Mouse (Mus musculus) 3134 (cell line): Measurements from ENCODE around the gene Atp8b3.
A peak's percentile ranks its signal among the peaks of the same experiment; 100 is the strongest.

Experiments
- DNase-seq: peaks from one replicate; pipeline ENCODE4 v3.0.0-alpha.2; 2011; ENCODE audit warnings: low spot score; ENCODE audit not compliant: insufficient read length; ENCODE audit errors: extremely low read depth

Atp8b3 gene

DNA sequence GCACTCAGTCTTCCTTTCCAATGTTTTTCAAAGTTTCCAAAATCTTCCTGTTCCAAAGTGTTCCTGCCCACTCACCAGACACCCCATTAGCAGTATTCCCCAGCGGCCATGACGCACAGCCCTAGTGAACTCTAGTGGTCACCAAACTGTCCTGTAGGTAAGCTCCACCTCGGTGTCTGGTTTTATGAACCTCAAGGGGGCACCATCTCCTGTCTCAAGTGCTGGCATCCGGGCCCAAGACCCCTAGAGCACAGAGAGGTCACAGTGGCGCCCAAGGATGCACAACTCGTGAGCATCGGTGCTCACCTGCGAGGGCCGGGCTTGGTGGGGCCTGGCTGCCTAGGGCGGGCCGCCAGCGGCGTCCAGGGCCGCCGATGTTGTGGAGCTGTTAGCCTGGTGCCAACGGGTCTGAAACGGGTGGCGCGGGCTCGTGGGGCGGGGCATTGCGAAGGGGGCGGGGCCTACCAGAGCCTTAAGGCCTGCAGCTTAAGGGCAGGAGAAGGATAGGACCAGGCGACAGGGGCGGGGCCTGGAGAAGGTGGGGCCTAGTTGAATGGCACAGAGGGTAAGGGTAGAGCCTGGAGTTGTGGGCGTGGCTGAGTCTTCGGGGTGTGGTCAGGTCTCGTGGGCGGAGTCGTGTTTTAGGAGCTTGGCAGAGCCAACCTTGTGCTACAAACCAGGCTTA lies at the start of gene Atp8b3:
TSS of gene Atp8b3 (minus strand) at position 415 of the 685 bp plus-strand sequence.
- DNase-seq = peak; percentile 100

DNA sequence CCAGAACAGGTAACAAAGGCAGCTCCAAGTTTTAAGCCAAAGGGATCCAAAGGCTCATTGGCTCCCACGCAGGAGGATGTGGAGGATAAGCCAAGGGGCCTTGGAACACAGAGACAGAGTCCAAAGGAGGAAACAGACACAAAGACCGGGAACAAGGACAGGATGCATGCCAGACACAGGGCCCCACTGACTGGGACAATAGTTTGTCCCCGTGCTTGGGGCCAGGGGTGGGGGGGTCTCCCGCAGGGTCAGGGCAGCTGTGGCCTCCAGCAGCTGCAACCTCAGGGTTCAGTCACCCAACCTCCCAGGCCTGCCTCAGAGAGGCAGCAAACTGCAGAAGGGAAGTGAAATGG lies 48.4 kb upstream of the Atp8b3 start:
- DNase-seq = no peak

DNA sequence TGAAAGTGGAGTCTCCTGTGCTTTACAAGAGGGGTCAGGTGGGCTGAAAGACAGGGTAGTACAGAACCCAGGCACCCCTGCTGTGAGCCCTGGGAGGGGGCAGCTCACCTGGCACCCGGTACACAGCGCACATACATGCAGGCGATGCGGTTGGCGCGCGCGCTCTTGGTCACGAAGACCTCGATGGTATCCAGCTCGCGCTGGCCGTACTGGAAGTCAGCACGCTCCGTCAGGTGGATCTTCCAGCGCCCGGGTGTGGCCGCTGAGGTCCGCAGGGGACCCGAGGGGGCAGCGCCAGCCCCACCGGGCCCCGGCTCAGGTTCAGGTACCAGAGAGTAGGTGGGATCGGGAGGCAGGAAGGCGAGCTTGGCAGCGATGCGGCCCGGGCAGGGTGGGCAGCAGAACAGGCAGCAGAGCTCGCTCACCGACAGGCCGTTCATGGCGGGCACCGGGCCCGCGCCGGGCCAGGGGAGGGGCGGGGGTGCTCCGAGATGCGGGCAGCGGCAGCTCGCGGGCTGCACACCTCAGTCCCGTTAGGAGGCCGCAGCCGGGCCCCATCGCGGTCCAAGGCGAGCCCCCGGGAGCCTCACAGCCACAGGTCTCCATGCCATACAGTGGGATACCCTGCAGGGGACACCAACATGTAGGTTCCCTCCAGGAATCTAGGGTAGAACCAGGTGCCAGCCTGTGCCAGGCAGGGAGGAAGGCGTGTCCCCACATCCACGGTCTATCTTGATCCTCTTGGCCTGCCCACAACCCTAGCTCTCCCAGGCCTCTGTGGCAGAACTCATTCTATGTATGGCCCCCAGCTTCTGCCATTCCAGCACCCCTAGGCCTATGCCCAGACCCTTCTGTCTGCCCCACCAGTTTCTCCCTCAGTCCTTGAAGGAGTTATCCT lies 47.7 kb upstream of the Atp8b3 start:
- no peak for DNase-seq

DNA sequence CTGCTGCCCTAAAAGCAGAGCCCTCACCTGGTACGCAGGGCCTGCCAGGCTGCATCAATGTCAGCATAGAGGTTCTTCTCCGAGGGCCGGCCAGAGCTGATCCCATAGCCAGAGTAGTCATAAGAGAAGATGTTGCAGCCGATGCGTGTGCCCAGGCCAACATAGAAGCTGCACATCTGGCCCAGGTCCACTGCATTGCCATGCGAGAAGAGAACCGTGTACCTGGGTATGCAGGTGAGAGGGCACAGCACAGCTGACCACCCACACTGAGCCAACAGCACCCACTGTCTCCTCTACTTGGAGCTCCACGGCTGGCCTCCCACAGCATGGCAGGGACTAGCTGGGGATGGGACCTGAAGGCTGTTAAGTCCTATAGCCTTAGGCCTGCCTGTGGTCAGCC lies 46.7 kb upstream of the Atp8b3 start:
- no peak for DNase-seq

DNA sequence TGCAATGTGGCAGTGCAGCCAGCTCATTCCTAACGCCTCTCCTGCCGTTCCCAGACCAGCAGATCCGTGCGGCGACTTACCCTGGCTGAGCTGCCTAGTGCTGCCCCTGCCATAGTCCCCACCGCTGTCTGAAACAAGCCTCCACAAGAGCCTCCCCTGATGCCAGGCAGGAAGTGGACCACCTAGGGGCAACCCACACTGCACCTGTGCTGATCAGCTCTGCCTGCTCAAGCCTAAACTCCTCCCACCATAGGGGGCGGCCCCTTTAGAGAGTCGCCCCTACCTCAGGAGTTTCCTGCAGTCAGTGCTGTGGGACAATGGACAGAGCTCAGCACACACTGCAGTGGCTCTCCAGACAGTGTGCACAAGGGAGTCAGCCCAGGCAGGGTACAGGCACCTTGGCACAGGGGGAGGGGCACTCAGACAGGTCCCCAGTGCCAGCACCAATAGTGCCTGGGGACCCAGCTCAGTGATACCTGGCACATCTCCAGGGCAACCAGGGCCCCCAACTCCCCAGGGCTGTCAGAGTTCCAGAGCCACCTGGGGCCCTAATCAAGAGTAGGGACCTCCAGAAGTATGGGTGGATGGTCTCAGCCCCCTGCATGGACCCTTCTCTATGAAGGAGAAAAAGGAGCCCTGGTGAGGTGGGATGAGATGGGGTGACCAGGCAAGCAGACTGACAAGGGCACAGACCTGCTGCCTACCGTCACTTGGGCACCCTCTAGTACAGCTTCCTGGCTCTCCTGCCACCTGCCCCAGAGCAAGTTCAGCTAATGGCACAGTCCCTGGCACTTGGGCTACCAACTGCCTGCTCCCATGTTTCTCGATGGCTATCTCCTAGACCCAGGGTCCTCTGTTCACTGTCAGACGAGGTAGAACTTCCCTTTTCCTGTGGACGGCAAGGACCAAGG lies 46.0 kb upstream of the Atp8b3 start:
- DNase-seq = no peak

DNA sequence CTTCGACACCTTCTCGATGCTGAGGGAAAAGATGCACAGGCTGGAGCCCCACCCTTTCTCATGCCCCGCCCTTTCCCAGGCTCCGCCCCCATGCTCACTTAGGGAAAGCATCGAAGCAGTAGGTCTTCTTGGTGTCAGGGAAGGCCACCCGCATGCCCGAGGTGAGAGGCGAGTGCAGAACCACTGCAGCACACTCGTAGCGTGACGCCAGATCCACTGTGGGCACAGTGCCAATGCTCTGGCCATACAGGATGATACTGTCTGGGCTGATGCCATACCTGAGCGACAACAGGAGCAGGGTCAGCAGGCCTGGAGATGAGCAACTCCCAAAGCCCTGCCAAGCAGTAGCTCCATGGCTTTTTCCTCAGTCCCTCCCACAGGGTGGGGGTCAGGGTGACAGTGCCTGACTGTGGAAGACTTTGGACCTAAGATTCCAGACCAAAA lies 45.1 kb upstream of the Atp8b3 start:
- DNase-seq = no peak

DNA sequence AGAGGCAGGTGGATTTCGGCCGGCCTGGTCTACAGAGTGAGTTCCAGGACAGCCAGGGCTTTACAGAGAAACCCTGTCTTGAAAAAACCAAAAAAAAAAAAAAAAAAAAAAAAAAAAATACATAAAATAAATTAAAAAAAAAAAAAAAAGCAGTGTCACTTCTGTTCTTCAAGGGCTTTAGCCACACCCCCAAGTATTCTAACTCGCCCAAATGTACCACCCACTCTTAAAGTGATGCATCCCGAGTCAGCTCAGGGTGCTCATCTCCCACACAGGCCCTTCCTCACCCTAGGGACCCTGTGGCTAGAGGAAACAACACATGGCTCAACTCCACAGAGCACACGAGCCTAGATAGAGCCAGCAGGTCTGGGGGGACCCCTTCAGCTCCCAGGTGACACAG lies 44.1 kb upstream of the Atp8b3 start:
- DNase-seq = no peak

DNA sequence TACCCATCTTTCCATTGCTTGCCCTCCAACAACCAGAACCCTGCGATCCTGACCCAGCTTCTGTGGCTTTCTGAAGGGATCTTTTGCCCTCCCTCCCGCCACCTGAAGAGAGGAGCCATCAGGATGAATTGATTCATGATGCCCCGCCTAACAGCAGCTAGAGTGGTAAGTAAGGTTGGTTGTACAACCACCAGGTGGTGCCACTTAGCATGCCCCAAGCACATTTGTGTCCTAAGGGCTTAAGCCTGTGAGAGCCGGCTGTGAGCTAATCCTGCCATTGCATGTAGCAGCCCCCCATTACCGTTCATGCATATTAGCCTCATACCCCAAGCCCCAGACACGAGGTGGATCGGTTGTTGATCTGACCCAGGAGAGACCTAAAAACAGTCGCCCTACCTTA lies 40.0 kb upstream of the Atp8b3 start:
- no peak for DNase-seq

DNA sequence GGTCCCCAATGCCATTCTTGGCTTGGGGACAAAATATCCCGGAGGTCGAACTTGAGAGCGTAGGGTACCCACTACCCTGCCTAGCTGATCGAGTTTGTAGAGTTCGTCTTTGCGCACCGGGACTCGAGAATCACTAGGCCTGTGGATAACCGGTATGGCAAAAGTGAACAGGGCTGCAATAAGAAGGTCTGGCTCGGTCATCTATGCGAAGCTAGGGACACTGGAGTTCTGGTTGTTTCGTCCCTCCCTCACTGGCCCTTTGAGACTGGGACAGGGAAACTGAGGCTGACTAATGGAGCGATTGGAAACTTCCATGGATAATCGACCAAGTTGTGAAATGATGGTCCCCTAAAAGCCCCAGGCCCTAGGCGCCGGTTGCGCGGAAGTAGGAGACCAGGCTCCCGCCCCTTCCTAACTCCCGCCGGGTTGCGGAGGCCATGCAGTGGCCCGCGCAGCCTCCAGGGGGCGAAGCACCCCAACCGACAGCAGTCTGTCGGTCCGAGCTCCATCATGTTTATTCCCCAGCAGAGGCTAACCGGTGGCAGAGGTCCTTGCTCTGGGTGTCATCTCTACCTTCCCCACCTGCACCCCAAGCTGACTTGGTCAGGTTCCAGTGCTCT lies 39.3 kb upstream of the Atp8b3 start:
- peak; percentile 89 for DNase-seq

DNA sequence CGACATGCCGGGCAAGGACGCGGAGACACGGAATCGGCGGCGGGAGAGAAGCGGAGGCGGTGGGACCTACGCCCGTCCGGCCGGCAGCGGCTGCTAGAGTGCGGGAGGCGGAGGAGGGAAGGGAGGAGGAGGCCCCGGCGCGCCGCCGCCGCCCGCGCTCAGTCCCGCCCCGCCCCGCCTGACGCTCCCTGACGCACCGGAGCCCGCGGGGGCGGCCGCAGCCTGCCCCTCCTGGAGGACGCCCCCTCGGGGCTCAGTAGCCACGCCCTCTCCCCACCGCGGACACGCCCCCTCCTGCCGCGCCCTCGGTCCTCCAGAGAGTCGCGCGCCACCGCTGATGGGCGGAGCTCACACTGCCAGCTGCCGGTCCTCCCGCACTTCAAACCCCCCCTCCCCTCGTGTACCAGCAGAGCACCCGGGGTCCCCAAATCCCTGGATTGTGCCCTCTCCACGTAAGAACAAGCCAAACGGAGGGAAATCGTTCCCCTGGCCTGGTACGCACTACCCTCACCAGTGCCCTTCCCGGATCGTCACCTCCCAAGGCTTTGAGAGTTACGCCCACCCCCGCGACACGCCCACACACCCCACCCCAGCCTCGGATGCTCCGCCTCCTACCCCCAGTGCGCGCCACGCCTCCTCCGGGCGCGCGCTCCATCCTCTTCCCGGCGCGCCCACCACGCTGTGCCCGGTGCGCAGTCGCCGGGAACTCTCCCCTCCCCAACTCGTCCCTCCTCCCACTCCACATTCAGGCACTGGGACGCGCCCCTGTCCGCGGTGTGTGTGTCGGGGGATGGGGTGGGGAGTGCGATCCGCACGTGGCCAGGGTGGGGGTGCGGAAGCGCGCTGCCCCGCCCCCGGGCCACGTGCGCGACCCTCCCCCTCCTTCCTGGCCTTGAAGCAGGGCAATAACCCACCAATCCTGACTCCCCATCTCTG lies 38.5 kb upstream of the Atp8b3 start, which contains the start of gene Klf16:
TSS of gene Klf16 (minus strand) at position 127 of the 936 bp plus-strand sequence.
- peak; percentile 97 for DNase-seq

DNA sequence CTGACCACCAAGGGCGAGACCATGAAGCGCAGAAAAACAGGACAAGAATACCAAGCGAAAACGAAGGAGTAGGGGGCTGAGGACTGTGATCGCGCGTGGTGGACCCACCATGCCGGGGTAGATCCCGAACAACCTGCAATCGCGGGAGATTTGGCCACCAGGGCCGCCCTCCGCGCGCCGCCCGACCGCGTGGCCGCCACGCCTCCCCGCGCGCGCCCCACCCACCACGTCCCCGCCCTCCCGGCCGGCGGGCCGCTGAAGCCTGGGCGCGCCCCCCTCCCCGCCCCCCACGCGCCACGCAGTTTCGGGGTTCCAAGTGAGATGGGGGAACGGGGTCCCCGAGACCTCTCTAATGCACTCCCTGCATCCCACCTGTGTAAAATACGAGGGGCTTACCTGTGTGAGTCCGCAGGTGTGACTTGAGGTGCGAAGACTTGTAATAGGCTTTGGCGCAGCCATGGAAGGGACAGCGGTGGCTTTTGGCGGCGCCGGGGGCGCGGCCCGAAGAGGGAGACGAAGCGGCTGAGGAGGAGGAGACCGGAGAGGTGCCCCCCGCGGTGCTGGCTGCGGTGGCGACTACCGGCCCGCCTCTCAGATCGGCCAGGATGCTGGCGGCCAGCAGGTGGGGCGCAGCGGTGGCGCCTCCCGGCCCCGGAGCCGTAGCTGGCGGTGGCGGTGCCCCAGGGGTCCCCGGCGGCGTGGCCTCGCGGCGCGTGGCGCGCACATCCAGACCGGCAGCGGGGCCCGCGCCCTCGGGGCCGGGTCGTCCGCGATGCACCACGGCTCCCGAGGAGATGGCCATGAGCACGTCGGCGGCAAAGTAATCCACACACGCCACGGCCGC lies 37.6 kb upstream of the Atp8b3 start:
- DNase-seq = peak; percentile 76

DNA sequence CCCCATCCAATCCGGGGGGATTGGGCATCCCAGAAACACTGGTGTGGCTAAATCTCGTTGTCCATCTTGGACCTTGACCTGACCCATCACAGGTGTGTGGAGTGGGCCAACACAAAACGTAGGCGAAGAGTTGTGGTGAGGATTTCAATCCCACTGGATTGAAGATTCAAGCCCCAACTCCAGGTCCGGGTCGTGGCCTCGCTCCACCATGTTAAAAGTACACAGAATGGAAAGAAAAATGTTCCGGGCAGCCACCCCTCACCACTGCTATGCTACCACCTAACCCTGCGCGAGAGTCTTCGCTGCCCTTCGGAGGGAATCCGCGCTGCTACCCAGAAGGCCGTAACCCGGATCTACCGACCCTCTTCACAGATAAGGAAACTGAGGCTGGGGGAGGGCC lies 37.0 kb upstream of the Atp8b3 start:
- DNase-seq = no peak

DNA sequence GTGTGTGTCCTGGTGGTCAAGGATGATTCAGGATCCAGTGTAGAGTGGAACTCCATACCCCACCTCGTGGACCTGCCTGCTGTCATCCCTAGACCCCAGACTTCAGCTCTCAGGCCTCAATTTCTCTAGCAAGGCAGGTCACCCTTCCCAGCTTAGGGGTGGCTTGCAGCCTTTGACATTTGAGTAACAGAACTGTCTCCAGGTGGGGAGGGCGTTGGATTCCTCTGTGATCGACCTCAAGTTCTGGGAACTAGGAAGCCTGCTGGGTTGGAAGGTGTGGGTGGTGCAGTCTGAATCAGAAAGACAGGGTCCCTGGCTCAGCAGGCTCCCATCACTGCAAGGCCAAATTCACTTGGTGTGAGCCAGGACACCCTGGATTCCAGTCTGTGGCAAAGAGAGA lies 36.0 kb upstream of the Atp8b3 start:
- no peak for DNase-seq

DNA sequence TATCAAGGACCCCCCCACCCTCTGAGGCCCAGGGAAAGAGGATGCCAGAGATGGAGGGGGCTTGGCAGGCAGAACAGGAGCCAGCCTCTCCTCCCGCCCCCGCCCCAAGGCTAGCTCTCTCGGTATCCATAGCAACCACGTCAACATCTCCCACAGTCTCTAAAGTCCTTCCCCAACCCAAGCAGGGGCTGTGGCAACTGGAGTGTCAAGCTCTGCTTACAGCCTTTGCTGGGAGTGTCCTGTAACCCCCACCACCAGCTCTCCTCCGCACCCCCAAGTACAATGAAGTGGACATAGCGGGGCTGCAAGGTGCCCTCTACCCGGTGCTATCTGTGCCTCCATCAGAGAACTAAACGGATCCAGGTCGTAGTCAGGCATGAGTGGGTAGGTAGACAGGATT lies 35.0 kb upstream of the Atp8b3 start:
- no peak for DNase-seq

DNA sequence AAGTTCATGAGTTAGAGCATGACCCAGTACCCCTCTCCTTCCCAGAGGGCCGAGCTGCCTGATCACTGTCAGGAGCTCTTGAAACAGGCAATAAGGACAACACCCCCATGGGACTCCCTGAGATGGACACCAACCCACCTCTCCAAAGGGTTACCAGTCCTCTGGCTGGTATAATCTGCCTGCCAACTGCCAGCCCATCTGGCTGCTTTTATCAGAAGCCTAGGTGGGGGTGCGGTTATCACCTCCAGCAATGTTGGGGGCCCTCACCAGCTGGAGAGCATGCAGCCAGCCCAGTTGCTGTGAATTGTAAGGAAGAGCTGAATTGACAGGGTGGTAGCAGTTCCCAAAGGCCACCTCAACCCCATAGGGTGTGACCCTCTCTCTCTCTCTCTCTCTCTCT lies 33.6 kb upstream of the Atp8b3 start:
- DNase-seq = no peak

DNA sequence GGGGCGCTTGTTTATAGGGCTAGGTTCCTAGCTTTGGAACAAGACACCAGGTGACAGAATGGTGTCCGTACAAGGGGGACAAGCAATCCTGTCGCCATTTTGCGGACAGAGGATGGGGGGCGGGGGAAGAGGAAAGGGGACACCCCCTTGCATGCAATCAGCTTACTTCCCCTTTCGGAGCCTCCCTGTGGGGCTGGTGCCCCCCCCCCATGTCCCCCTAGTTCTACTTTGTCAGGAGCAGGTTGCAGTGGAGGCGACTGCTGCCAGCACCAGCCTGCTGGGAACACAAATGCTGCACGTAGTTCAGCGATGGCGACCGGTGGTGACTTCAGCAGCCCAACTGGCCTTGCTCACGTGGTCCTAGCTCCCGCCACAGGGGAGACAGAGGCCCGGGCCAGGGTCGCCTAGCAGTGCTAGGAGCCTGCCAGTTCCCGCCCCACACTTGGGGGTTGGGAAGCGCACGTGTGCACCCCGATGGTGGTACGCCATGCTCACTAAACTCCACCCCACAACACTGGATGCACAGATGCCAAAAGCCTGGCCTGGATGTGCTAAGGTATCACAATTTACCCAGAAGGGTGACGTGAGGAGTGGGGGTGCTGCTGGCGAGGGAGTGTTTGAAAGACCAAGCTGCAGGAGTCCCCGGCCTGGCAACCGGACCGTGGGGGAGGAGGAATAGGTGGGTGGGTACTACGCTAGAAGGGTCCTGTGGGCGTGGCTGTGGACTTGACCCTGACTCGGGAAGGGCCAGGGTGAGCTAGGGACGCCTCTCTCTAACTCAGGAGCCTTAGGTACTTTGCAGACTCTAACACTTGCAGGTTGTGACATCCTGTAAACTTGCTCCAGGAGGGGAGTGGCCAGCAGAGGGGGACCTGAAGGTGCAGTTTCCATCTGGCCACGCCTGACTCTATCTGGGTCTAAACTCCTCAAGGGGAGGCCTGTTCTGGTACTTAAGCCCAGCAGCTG lies 32.2 kb upstream of the Atp8b3 start:
- no peak for DNase-seq

DNA sequence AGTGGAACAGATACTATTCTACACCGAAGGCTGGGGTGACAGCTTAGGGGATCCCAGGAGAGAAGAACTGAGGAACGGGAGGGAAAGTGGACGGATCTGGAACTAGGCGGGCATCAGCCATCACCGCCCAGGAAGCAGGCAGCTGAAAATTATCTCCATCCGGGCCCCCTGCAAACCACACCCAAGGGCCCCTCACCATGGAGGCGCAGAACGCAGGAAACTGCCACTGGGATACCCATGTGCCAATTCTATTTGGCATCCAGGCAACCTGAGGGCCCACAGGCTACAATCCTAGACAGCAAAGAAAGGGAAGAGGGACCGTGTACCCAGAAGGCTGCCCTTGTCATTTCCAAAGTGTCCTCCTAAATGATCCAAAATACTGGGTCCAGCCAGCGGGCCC lies 31.5 kb upstream of the Atp8b3 start:
- DNase-seq = no peak
